Mouse (Mus musculus) thymus, postnatal 25 days (tissue): ENCODE measurements around the gene Ttll3.
A peak's percentile ranks its signal among the peaks of the same experiment; 100 is the strongest.

Experiments
- DNase-seq: peaks from one replicate; pipeline ENCODE4 v3.0.0; 2022

The Ttll3 gene

DNA sequence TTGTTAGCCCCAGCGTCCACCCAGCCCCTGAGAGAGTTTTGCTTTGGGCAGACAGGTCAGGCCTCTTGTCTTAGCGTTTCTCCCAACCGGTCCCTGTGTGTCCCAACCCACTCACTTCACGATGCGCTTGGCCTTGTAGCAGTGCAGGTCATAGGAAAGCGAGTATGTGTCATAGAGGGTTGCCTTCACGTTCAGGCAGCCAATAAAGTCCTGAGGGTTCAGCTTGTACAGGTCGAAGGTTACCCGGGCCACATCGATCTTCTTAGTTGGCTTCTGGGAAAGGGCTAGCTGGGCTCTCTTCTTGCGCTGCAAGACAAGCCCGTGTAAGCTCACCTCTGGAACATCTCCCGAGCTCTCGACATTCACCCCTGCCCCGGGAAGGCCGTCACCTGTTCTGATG is 38.9 kb downstream of the Ttll3 start:
- no peak for DNase-seq

DNA sequence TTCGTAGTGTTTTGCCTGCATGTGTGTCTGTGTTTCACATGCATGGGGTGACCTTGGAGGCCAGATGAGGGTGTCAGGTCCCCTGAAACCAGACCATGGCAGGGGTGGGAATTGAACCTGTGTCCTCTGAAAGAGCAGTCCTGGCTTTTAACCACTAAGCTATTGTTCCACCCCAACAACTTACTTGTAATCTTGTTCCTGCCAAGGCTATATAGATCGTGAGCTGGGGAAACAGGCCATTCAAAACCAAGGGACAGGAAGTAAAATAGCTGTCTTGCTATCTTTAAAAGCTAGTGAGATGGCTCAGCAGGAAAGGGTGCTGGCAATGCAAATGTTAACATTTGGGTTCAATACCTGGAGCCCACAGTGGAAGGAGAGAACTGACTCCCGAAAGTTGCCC is 40.9 kb downstream of the Ttll3 start:
- no peak for DNase-seq

DNA sequence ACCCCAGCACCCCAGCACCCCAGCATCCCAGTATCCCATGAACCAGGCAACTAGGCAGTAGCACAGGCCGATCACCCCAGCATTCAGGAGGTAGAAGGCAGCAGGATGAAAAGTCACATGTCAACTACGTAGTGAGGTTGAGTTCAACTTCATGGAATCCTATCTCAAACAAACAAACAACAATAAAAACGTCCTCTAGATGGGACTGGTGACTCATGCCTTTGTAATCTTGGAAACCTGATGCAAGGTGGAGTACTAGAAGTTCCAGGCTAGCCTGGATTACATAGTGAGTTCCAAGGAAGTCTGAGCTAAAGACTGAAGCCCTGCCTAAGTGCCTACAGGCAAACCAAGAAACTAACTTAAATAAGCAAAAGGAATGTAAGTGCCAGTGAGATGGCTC is 41.8 kb downstream of the Ttll3 start:
- DNase-seq: no peak

DNA sequence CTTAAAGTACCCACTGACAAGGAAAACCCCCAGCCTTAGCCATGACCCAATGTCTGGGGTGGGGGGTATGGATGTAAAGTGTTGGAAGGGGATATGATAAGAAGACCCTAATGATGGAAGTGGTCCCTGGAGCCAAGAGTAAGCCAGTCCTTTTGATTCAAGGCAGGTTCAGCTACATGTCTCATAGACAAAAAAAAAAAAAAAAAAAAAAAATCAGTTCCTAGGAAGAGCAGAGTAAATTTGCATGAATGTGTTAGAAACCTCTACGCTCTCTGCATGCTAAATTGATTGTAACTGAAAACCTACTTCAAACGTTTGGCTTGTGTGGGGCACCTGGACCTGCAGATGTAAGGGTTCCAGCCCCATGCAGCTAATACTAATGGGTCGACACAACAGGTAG is 42.7 kb downstream of the Ttll3 start:
- no peak for DNase-seq

DNA sequence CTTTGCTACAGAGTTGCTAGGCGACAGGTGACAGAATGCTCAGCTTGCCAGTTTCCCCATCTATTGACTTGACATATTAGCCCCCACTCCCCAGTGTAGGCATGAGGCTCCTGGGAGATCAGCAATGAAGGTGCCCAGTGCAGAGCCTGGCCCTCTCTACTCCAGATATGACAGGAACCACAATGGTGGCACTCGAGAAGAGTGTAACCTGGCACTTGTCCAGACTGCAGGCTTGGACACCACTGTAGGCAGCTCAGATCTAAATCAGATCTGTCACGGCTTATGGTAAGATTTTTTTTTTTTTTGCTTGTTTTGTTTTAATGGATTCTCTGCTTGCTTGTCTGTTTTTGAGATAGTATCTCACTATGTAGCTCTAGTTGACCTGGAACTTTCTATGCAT is 44.6 kb downstream of the Ttll3 start:
- no peak for DNase-seq

DNA sequence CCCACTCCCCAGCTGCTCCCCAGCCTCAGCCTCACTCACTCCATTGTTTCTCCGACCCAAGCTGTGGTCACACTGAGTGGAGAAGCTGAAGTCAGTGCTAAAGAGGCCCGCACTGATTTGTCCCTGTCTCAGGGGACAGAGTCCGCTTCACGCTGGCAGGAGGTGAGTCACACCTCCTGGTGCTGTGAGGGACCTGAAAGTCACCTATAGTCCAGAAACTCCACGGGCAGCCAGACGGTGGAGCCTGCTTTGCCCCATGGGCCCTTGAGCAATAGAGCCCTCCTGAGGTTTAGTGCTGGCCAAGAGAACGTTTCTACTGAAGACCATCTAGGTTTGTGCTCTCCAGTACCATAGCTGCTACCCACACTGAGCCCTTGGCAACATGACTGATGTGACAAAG is 45.6 kb downstream of the Ttll3 start:
- no peak for DNase-seq

DNA sequence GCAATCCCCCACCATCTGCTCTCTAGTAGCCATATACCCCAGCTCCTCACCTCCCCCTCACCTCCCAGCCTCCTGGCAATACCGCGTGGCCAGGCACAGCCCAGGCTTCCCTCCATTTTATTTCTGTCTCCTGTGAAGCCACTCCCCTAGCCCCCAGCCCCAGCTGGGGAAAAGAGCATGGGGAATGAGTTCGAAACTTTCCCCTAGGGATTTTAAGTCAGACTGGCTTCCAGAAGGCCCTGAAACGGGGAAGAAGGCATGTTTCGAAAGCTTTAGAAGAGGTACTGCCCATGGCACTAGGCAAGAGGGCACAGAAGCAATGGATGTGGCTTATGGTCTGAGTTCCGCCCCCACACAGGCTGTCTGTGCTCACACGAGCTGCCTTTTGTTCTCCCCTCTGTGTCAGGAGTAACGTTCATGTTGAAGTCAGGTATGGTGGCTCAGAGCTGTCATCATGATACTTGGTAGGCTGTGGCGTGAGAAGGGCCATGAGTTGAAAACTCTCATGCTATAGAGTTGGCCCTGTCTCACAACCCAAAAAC is 46.7 kb downstream of the Ttll3 start, which contains the start of gene Cidec:
TSS of gene Cidec (minus strand) at position 97 of the 542 bp plus-strand sequence.
- DNase-seq: no peak

DNA sequence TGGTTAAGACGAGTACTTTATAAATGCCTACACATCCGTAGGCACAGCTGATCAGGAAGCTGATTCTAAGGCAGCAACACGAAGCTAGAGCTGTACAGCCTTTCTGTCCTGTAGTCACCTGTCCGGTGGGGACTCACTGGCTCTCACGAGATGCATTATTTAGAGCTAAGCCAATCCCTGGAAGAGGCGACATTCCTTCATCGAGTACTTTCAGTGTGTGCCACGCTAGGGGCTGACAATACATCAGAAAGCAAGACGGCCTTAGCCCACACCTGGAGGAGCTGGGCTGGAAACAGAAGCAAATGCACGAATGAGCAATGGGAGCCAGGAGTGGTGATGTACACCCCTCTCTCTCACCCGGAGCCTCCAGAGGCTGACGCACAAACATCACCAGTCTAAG is 48.1 kb downstream of the Ttll3 start:
- DNase-seq: no peak

DNA sequence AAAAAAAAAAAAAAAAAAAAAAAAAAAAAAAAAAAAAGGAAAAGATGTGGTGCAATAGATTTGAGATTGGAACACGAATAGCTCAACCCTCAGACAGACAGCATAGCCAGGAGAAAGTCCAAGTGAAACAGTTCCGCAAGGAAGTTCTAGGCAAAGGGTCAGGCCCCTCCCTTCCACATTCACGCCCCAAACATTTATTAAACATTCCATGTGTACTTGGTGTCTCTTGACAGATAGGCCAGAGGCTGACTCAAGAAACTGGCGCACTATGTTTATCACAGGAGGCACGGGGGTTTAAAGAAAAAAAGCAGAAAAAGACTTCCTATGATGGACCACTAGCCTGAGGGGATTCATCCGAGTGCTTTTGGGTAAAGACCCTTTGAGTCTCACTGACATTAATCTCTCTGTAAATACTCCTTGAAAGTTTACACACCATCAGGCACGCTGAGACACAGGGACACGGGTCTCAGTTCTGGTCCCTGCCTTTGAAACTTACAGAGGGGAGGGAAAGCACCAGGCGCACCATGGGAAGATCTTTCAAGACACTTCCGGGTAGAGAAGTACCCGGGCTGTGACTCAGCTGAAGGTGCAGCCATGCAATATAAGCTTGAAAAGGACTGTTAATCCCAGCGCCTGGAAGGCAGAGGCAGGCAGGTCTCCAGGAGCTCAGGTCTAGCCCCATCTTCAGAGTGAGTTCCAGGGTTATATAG is 49.8 kb downstream of the Ttll3 start:
- DNase-seq: no peak

DNA sequence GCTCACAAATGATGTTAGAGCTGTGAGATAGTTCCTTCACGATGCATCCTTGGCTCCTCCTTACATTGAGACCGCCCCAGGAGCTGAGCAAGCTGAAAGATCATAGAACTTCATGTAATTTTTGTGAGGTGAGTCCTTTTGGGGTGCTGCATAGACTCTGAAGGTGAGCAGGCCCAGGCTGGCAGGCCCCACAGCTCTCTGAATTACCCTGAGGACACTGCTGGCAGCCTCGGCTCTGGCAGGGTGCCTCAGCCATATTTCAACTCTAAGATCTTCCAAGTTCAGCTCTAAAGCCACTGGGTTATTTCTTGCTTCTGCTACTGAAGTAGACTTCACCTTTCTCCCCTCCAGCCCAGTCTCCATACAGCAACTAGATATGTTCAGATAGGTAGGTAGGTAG is 51.6 kb downstream of the Ttll3 start:
- no peak for DNase-seq

DNA sequence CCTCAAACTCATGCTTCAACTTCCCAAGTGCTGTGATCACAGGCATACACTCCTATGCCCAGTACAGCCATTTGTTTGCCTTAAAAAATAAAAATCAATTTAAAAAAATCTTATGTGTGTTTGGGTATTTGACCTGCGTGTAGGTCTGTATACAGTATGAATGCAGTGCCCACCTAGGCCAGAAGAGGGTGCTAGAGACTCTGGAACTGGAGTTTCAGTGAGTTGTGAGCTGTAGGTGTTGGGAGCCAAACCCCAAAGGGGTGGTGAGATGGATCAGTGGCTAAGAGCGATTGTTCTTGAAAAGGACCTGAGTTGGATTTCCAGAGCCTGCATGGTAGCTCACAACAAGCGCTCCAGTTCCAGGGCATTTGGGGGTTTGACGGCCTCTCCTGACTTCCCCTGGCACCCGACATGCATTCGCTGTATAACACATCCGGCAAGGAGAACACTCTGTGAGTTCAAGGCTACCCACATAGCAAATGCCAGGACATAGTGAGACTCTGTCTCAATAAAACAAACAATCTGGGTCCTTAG is 52.2 kb downstream of the Ttll3 start:
- DNase-seq: peak; percentile 82

DNA sequence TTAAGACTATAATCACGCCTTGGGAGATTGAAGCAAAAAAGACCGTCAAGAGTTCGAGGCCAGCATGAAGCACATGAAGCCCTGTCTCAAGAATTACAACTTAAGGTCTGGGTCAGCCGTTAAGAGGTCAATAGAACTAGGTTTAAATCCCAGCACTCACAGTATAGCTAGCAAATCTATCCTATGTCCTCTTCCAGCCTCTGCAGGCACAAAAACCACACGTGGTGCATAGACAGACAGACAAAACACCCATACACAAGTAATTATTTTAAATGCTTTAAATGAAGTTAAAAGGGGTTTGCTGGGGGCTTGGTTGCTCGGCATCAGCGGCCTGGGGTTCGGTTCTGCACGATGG is 53.0 kb downstream of the Ttll3 start:
- no peak for DNase-seq

DNA sequence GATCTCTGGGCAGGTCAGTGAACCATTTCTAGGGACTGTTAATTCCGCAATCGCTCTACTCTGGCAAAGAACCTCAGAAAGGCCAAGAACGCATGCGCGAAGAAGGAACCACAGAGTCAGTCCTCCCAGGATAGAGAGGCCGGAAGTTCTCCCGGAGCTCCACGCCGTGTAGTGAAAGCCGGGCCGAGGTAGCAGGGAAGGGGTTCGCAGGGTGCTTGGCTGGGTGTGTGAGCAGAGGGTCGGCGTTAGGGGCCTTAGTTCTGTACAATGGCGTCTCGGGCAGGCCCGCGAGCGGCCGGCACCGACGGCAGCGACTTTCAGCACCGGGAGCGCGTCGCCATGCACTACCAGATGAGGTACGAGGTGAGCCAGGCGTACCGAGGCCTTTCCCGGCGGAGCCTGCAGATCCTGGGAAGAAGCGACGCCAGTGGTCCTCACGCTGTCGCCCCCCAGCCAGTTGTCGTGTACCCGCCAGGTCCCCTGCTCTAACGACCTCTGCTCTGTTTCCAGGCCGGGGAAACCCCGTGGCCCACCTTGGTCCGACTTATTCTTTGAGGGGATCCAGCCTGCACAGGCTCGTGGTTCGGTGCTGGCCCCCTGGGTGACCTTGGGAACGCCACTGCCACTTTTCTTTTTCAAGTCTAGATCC is 53.5 kb downstream of the Ttll3 start, which contains the start of gene Jagn1:
TSS of gene Jagn1 (plus strand) at position 128 of the 649 bp plus-strand sequence.
- peak; percentile 88 for DNase-seq

DNA sequence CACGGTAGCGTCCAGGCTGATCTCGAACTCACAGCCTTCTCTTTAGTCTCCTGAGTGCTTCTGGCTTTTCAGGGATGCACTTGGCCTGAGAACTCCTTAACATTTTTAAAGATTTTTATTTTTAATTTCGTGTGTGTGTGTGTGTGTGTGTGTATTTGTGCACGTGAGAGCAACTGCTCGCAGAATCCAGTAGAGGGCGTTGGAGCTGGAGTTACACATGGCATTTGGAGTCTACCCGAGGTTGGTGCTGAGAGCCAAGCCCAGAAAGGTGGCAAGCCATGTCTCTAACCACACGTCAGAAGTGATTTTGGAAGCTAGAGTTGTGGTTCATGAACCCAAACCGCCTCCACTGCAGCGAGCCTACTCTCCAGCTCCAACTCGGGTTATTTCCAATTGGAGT is 54.0 kb downstream of the Ttll3 start:
- DNase-seq: no peak

DNA sequence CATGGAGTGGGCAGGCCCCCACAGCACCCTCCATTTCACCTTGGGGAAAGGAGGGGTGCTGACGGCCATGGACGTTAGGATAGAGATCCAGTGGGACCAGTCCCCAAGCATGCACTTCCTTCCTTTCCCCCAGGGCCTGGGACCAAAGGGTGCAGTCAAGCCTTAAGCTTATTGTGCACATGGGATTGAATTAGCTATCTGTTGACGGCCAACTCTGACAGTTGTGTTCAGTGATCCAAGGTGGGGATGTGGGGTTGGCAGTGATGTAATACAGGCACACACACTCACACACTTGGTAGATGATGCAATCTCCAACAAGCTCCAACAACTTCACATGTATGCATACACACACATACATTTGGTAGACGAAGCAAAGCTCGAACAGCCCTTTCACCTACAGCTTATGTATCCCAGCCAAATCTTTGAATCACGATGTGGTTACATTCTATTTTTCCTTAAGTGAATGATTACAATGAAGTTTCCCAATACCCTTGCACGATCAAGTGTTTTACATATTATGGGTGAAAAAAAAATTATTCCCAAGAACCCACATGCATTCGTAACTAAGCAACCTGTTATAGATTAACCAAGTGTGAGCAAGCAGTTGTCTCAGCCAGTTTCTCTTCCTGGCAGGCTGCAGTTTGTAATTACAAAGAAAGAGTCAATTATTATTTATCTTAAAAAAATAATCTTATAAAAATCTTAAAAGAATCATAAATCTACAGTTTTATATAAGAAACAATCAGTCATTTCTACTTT is 55.3 kb downstream of the Ttll3 start:
- DNase-seq: no peak

DNA sequence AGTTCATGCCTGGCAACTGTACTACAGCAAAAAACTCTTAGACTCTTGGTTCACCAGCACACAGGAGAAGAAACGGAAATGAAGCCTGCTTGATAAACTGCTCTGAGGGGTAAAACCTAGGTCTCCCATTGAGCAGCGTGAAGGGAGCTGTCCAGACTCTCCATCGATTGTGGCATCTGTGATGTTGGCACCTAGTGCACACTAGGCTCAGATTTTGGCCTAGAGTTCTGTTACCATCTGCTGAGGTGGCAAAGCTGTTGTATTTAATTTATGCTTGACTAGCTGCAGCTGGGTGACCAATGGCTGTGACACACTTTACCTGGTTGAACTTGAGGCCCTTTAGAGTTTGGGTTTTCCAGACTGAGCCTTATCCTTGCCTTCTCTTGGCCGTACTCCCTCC is 58.6 kb downstream of the Ttll3 start:
- no peak for DNase-seq

DNA sequence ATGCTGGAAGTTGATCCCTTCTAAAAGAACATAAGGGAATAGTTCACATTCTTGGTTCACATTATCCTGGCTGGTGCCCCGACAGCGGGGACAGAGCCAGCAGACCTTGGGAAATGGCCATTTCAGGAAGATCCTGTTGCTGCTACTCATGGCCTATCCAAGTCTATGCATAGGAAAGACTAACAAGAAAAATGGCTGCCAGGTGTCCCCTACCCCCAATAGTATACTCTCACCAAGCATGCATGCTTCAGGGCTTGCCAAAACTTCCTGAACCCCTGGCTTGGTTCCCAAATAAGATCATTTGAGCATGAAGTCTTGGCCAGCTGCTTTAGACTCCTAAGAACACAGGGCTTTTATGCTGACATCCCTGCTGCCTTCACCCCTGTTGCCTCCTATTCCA is 62.8 kb downstream of the Ttll3 start:
- DNase-seq: no peak

DNA sequence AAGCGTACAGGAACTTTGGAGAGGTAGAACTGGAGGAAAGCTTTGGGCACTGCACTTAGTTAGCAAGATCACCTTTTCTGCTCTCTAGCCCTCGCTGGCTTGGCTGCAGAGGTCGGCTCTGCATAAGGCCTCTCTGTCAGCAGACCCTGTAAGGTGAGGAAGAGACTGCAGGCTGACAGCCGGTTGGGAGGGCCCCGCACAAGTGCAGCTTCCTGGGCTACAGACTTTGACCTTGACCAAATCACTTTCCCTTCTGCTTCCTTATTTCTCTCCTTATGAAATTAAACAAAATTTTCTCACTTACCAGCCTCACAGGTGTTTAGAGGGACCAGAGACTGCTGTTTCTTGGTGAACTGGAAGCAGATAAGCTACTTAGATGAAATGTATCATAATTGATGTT is 65.9 kb downstream of the Ttll3 start:
- peak; percentile 29 for DNase-seq

DNA sequence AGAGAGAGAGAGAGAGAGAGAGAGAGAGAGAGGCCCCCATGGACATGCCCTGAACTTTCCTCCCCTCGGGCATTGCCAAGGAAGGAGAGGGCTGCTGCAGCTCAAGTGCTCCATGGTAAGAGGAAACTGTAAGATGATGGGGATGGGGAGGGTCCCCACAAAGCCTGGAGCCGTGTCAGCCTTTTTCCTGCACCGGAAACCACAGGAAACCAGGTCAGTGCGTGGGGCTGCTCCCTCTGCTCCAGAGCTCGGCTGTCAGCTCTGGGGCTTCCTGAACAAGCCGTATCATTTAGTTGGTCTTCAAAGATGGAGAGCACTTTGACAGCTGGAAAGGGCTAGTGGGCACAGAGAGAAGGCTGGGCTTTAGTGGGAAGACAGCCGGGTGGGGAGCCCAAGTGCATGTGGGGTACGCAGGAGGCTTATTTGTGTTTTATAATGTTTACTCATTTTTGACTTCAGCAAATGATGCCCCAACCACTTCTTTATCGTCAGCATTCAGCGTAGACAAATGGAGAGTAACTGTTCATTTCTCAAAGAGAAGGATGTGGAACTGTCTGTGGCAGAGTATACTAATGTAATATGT is 69.0 kb downstream of the Ttll3 start, which contains the start of gene Il17re:
TSS of gene Il17re (plus strand) at position 533 of the 583 bp plus-strand sequence.
- DNase-seq: peak; percentile 64

DNA sequence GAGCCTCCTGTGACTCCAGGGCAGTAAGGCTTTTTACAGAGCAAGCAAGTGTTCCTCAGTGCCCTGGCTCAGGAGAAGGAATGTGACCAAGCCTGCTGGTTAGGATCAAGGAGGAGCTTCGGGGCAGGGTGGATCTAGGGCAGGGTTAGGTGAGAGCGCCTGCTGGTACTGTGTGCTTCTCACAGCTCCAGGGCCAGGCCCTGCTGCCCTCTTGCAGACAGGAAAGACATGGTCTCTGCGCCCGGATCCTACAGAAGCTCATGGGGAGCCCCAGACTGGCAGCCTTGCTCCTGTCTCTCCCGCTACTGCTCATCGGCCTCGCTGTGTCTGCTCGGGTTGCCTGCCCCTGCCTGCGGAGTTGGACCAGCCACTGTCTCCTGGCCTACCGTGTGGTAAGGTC is 69.6 kb downstream of the Ttll3 start:
- DNase-seq: peak; percentile 36

DNA sequence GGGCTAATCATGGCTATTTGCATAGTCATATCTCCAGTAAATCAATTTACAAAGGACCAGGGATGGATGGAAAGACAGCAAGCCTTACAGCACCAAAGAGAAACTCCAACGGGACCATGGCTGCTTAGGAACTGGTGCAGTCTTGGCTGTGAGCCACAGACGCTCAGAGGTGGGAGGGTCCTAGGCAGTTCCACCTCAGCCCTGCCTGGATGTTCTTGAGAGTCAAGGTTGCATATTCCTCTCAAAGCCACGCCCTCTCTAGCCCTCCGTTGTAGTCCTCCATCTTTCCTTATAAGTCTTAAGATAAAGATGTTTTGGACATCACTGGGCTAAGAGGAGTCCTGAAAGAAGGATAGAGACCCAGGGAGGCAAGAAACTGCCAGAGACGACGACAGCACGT is 75.0 kb downstream of the Ttll3 start:
- DNase-seq: no peak
